Mouse (Mus musculus): Measurements from ENCODE around the gene Gstm5.
"Not testable (repeated sequence)": the region's sequence is repeated elsewhere in the genome, so short reads cannot be mapped to it uniquely, and the experiment has no call there.

The Gstm5 gene

DNA sequence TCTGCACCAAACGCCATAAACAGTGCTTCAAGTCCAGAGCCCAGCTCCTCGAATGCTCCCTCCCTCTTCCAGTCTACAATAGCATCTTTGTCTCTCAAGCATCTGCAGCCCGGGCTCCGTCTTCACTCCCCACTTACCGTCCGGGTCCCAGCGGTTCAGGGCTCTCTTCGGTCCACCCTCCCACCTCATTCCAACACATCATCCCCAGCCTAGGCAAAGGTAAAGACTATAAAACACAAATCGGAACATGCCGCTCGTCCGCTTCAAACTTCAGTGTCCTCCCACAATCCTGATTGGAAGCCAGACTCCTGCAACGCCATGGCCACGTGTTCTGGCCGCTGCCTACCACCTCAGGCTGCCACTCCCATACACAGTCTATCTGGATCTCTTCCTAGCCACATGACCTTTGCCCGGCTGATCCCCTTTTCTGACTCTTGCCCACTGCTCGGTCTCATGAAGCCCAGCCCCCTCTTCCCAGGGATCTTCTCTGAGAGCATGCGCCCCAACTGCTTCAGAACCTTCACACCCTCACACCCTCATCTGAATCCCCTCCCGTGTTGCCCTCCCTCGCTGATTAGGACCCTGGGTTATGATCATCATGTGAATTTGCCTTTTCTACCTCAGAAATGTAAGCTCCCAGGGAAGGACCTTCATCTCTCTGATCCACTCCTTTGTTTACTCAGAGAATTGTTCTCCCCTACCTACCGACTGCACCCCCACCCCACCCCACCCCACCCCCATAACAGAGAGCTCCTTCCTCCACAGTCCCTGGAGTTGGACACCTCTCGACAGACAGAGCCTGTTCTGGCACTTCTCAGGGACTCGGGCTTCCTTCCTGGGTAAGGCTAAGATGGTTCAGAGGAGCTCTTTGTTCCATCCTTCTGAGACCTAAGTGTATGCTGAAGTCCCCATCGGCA, 22.0 kb upstream of the Gstm5 start:
- no peak for DNase-seq (ENCODE audit: inconsistent ontology term)

GRCm38 (mm10) chr3:107875231-107875630, 20.4 kb upstream of the Gstm5 start:
- DNase-seq (ENCODE audit: inconsistent ontology term) = no peak

DNA sequence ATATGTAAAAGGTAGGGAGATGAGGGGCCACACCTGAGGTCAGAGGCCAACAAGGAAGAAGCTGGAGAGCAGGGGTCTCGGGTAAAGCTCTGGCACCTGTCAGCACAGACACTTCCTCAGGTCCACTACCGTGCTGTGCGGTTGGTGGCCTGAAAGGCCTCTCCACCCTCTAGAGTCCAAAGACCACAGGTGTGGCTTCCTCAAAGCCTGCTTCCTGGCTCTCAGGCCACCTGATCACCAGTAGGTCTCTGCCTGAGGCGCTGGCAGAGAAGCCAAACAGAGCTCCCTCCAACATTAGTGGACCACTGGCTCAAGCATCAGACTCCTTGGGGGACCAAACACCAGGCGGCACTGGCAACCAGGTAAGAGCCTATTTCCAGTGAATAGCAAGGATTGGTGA, 18.6 kb upstream of the Gstm5 start, which contains the start of gene Eps8l3:
TSS of gene Eps8l3 (plus strand) at position 225 of the 400 bp plus-strand sequence.
- no peak for DNase-seq (ENCODE audit: inconsistent ontology term)

GRCm38 (mm10) chr3:107877747-107878736, 17.6 kb upstream of the Gstm5 start:
- DNase-seq (ENCODE audit: inconsistent ontology term) = no peak

DNA sequence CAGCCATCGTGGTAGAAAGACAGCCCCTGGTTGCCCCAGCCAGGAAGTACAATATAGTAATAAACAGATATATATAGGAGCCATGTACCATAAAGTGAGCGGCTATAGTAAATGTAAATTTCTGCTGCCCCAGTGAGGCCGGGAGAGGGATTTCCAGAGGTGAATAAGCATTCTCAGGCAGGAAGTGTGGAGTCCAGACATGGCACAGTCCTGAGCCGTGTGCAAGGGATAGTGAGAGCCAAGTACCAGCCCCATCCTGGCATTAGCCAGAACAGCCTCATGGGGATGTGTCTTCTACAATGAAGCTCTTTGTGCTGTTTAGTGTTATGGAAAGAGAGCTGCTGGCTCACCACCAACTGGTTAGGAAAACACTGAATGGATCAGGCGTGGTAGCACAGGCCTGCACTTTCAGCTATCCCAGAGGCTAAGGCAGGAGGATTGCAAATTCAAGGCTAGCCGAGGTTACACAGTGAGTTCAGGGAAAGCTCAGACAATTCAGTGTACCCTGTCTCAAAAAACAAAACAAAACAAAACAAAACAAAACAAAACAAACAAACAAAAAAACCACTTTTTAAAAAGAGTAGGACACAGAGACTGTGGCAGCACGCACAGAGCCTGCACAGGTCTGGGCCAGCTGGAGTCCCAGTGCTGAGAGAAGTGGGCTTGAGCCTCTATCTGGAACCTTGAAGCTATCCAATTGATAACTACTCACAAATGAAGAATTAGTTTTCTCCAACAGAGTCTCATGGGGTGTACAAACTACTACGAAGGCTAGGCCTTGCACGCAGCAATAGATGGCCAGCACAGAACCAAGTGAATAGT, 7.7 kb upstream of the Gstm5 start:
- DNase-seq (ENCODE audit: inconsistent ontology term) = peak; percentile 89

GRCm38 (mm10) chr3:107889236-107889635, 6.4 kb upstream of the Gstm5 start:
- not testable (repeated sequence) for DNase-seq (ENCODE audit: inconsistent ontology term)

GRCm38 (mm10) chr3:107895194-107895719, 364 bp upstream of the Gstm5 start:
- DNase-seq (ENCODE audit: inconsistent ontology term) = no peak

DNA sequence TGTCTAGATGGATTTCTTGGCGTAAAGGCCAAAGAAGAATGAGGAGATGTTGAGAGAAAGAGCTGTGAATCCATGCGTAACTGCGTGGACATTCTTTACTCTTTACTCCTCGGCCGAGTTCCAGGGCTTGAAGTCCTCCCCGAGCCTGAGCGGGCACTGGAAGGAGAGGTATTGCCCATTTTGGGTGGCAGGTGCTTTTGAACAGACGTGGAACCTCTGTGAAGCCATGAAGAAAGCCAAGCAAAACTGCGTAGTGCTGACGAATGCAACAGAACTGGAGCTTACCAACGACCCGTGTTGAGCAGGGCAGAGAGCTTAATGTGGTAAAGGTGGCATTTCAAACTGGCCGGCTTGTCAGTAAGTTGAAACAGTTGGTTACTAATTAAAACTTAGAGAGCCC, 3.1 kb downstream of the Gstm5 start:
- no peak for DNase-seq (ENCODE audit: inconsistent ontology term)

GRCm38 (mm10) chr3:107900955-107901673, 5.5 kb downstream of the Gstm5 start:
- no peak for DNase-seq (ENCODE audit: inconsistent ontology term)

GRCm38 (mm10) chr3:107905942-107906341, 10.3 kb downstream of the Gstm5 start:
- DNase-seq (ENCODE audit: inconsistent ontology term) = no peak

- DNase-seq (ENCODE audit: inconsistent ontology term) = no peak
Observed at GRCm38 (mm10) chr3:107916674-107917073, 21.1 kb downstream of the Gstm5 start.

DNA sequence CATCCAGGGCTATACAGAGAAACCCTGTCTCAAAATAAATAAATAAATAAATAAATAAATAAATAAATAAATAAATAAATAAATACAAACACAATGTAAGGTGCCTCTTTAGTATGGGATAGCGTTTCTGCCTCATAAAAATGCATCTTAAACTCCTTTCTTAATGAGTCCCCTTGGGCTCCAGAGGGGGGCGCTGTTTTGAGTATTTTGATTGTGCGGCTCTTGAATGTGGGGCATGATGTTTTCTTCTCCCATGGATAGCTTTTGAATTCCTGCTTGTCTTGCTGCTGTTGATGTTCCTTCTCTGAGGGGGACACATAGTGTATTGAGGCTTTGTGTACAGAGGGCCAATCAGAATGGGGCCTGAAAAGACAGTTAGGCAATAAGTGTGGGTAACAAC, 21.5 kb downstream of the Gstm5 start:
- DNase-seq (ENCODE audit: inconsistent ontology term) = no peak

GRCm38 (mm10) chr3:107917783-107918408, 22.3 kb downstream of the Gstm5 start:
- DNase-seq (ENCODE audit: inconsistent ontology term) = peak; percentile 40

- DNase-seq (ENCODE audit: inconsistent ontology term) = no peak
Observed at GRCm38 (mm10) chr3:107920348-107920747, 24.7 kb downstream of the Gstm5 start.

DNA sequence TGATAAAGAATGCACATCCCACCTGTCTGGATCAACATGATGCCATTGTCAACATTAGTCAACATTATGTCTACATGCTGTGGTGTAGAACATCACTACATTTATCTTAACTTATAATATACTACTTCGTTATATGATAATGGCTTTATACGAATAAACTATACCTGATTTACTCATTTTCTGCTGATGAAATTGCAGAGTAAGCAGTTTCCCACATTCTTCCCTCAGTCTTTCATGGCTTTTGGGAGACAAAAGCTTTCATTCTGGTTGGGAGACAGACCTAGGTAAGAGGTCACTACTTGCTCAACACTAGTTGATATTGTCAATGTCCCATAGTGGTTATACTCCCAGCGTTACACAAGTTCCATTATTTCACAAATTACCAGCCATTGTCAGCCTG, 29.7 kb downstream of the Gstm5 start:
- DNase-seq (ENCODE audit: inconsistent ontology term) = no peak

DNA sequence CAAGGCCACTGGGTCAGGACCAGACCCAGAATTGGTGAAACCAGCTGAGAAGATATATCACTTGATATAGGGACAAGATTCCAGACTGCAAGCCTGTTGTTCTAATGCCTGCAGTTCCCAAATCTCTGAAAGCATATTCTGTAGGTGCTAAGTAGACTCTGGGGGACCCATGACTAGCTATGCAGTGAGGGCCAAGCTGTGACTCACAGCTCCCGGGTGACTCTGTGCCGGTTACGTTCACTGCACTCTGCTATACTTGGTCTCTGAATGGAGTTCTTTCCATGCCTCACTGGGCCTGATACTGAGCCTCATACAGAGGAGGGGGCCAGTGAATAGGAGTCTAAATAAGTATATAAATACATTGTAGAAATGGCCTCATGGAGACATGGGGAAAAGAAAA, 32.2 kb downstream of the Gstm5 start:
- DNase-seq (ENCODE audit: inconsistent ontology term) = peak; percentile 39

DNA sequence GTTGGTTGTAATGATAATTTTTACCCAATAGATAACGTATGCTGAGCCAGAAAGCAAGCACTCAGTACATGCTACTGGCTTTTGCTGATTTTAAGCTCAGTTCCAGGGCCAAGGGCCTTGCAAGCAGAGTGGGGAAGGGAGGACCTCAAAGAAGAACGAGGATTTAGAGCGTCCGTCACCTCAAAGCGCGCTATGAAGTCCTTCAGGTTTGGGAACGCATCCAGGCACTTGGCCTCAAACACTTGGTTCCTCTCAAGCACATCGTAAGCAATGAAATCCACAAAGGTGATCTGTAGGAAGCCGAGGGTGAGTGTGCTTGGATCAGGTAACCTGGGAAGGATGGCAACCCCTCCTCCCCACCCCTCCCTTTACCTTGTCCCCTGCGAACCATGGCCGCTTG, 33.1 kb downstream of the Gstm5 start:
- no peak for DNase-seq (ENCODE audit: inconsistent ontology term)

- no peak for DNase-seq (ENCODE audit: inconsistent ontology term)
Observed at GRCm38 (mm10) chr3:107929243-107929642, 33.6 kb downstream of the Gstm5 start.

- DNase-seq (ENCODE audit: inconsistent ontology term) = no peak
Observed at GRCm38 (mm10) chr3:107929731-107930130, 34.1 kb downstream of the Gstm5 start.

DNA sequence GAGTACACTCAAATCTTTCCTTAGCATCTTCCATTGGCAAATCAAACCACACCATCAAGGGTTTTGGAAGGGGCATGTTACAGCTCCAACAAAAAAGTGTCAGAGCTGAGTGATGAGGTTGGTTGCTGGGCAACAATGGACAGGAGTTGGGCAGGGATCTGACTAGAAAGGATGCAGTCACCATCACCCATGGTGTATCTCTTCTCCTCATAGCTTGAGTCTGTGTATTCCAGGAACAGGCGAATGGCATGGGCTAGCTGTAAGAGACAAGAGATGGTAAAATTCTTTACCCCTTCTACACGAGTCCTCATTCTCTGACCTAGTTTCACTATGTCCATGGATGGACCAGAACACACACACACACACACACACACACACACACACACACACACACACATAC, 35.5 kb downstream of the Gstm5 start:
- no peak for DNase-seq (ENCODE audit: inconsistent ontology term)
